Mouse (Mus musculus): ENCODE results near the gene Stxbp3.
"Not testable (repeated sequence)": the region's sequence is repeated elsewhere in the genome, so short reads cannot be mapped to it uniquely, and the experiment has no call there.

Stxbp3 gene

DNA sequence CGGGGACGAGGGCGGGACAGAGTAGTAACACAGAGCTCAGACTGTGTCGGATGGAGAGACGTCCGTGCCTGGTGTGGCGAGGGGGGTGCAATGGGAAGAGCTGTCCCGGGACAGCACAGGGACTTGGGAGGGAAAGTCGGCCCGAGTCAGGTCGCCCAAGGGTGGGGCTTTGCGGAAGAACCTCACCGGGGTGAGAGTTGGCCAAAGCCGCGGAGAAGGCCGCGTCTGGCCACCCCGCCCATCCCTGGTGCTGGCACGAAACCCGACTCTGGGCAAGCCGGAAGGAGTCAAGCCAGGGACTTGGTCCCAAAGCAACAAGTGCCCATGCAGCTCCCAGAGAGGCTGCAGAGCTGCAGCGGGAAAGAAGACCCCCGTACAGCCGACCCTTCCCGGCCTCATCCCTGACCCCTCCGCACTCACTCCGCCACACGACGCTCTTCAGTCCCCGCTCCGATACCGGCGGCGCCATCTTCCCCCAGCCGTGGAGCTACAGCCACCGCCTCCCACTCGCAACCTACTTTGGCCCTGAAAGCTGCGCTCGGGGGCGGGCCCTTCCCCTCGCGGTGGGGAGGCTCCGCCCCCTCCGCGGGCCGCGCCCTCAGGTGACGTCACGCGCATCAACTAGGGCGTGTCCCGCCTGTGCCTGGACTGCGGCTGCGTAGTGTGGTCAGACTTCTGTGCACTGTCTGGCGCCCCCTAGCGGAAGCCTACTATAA, at the start of gene Stxbp3:
Gene Stxbp3 (minus strand): TSS at position 527 of the 716 bp plus-strand sequence.
- DNase-seq (ENCODE audit: low spot score) = peak; percentile 97

GRCm38 (mm10) chr3:108889908-108890307, 49.6 kb upstream of the Stxbp3 start, which contains the start of gene Fndc7:
TSS of gene Fndc7 (minus strand) at chr3:108890008.
- no peak for DNase-seq (ENCODE audit: low spot score)

DNA sequence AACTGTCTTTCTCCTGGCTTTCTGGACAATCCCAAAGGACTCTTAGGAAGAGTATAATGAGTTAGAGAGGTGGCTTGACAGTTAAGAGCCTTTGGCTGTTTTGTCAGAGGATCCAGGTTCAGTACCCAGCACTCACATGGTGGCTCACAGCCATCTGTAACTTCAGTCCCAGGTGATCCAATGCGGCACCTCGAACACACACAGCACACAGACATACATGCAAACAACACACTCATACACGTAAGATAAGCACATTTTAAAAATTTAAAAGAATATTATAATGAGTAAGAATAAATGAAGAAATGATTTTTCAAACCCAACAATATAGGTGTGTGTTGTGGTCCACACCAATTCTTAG, 47.3 kb upstream of the Stxbp3 start:
- no peak for DNase-seq (ENCODE audit: low spot score)

GRCm38 (mm10) chr3:108886934-108887617, 46.8 kb upstream of the Stxbp3 start:
- DNase-seq (ENCODE audit: low spot score) = no peak

DNA sequence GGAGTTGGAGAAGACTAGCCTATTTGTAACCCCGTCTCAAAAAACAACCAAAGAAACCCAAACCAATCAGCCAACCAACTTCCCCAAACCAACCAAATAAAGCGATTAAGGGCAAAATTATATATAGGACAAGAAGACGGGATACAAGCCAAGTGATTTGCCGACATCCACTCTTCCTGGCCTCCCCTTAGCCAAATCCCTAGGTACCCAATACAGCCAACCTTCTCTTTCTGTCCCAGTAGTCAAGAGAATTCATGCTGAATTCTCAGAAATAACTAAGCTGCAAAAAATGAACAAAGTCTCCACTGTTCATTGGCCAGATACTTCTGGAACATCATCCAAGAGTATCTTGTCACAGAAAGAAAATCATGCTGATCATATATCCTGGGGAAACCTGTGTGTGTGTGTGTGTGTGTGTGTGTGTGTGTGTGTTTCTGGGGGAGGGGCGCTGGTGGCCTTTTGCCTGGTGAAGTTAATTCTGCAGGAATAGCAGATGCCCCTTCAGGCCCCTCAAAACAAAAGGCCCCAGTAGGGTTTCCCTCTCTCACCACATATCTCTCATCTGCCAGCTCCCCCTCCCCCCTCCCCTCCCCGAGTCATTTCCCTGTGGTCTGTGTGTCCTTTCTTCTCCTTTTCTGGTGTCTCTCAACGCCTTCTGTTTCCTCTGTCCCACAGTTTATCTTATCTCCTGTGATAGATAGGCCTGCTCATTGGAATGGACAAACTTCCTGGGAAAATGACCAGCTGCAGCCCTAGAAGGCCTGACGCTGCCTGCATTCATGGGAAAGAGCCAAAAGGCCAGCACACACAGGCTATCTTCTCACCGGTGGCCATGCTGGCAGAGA, 45.6 kb upstream of the Stxbp3 start:
- peak; percentile 71 for DNase-seq (ENCODE audit: low spot score)

DNA sequence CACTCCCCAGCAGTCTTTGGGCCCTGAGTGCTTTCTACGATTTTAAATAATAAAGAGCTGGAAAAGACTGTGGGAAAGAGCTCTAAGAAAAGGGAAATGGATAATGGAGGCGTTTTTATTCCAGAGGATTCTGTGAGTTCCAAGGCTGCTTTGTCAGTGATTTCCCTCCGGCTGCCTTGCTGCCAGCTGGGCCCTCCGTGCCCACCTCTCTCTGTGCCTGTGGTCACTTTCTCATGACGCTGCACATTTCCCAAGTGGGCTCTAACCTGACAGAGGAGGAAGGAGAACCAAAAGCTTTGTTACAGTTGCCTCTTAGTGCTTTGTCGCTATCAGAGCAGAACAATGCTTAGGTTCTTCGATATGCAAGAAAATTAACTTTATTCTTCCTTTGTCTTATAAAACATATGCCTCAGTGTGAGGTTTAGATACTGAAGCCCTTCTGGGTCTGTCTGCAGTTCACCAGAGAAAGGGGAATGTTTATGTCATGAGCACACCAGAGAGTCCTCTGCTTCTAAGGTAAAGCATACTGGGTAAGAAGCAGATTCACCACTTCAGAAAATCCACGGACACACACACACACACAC, 44.5 kb upstream of the Stxbp3 start:
- no peak for DNase-seq (ENCODE audit: low spot score)

- DNase-seq (ENCODE audit: low spot score) = no peak
Observed at GRCm38 (mm10) chr3:108883067-108883466, 42.7 kb upstream of the Stxbp3 start.

DNA sequence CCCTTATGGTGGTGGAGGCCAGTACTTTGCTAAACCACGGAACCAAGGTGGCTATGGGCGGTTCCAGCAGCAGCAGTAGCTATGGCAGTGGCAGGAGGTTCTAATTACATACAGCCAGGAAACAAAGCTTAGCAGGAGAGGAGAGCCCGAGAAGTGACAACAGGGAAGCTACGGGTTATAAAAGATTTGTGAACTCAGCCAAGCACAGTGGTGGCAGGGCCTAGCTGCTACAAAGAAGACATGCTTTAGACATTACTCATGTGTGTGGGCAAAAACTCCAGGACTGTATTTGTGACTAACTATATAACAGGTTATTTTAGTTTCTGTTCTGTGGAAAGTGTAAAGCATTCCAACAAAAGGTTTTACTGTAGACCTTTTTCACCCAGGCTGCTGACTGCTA, 41.5 kb upstream of the Stxbp3 start:
- not testable (repeated sequence) for DNase-seq (ENCODE audit: low spot score)

DNA sequence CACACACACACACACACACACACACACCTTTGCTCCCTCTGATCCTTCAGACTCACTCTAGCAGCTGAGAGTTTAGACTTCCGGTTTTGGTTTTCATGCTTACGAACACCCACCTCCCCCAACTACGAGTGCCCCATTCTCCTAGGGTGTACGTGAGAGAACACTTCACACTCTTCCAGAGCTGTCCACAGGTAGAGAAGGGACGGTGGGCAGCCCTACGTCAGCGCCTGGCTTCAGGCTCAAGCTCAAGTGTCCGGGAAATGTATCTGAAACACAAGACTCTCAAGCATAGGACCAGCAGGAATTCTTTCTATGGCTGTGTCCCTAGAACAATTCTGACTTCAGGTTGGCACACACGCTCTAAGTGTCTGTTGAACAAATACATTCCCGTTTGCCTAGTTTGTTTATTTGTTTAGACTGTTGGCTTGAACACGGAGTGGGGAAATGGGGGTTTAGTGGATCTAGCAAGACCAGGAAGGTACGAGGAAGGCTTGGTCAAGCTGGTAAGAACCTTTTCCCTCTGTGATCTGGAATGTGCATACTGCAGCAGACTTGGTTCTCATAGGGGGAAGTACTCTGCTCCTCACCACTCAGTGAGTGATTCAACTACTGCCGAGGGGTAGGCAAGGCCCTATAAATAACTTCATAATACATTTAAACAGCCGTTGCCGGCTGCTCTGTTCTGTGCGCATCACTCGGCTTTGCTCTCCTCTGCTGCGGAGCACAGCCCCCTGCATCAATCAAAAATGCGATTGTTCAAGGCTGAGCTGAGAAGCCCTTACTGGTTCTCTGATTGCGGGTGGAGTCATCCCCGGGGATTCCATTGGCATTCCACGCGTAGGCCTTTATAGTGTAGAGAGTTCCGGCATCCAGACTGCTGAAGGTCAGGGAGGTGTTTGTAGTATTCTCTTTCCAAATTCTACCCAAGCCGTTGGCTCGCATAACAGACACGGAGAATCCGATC, 40.5 kb upstream of the Stxbp3 start:
- DNase-seq (ENCODE audit: low spot score) = peak; percentile 52

GRCm38 (mm10) chr3:108879836-108880435, 39.6 kb upstream of the Stxbp3 start:
- no peak for DNase-seq (ENCODE audit: low spot score)

- no peak for DNase-seq (ENCODE audit: low spot score)
Observed at GRCm38 (mm10) chr3:108879129-108879528, 38.8 kb upstream of the Stxbp3 start.

GRCm38 (mm10) chr3:108870631-108871030, 30.3 kb upstream of the Stxbp3 start:
- DNase-seq (ENCODE audit: low spot score) = no peak

DNA sequence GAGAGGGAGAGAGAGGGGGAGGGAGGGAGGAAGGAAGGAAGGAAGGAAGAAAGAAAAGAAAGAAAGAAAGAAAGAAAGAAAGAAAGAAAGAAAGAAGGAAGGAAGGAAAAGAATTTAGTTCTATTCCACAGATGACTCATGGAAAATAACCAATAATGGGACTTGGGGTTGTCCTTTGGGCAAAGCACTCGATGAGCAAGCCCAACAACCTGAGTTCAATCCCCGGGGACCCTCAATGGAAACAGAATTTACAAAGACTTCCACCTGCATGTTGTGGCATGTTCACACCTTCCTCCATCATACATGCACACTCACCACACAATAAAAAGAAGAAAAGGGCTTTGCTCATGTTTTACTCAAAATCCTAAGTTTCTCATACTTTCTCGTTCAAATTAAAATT, 27.1 kb upstream of the Stxbp3 start:
- no peak for DNase-seq (ENCODE audit: low spot score)

DNA sequence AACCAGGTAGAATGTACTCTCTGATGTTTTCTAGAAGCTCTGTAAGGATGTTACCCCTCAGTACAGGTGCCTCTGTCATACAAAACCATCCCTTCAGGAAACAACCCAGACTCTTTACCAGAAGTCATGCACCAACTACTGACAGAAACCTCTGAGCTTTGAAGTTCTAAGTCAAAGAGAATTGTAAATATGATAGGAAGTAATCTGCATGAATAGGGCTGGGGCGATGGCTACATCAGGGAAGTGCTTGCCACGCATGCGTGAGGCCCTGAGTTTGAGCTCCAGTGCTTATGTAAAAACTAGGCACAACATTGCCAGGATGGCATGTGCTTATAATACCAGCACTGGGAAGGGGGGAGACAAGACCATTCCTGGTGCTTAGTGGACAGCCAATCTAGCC, 25.4 kb upstream of the Stxbp3 start:
- DNase-seq (ENCODE audit: low spot score) = no peak

- DNase-seq (ENCODE audit: low spot score) = no peak
Observed at GRCm38 (mm10) chr3:108865129-108865528, 24.8 kb upstream of the Stxbp3 start.

DNA sequence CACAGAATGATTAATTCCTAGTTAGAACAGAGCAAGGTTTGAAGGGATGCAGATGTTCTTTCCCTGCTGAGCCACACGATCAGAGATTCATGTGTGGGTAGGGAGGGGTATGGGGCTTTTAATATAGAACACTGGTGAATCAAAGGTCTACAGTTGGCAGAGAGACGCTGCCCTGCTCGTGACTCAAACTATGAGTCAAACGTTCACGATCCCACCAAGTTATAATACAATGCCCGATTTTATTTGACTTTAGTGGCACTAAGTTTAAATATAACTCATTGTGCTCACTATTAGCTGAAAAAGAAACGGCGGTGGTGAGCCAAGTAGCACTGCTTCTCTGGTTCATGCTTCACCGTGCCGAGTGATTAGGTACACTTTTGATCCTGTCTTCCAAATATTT, 22.8 kb upstream of the Stxbp3 start:
- no peak for DNase-seq (ENCODE audit: low spot score)

DNA sequence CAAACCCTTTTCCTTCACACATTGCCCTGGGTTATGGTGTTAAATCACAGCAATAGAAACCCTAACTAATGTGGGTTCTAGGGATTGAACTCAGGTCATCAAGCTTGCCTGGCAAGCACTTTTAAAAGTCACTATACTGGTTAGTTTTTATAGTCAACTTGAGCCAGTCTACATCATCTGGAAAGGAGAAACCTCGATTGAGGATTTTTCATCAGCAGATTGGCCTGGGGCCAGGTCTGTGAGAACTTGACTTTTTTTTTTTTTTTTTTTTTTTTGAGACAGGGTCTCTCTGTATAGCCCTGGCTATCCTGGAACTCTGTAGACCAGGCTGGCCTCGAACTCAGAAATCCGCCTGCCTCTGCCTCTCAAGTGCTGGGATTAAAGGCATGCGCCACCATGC, 22.0 kb upstream of the Stxbp3 start:
- DNase-seq (ENCODE audit: low spot score) = not testable (repeated sequence)

DNA sequence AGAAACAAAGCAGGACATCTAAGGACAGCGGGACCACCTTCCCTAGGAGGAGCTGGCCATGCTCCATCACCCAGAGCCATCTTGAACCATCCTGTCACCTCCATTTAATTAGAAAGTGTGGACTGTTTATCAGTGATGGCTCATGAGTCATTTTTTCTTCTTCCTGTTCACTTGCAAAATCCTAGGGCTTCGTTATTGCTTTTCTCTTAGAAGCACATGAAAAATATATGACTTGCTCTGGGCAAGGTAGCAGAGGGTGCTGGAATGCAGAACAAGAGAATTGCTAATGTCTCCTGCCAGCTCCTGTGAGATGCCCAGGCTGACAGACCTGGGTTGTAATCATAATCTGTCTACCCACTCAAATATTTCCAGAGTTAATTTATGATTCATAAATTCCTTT, 20.5 kb upstream of the Stxbp3 start:
- DNase-seq (ENCODE audit: low spot score) = no peak

GRCm38 (mm10) chr3:108858231-108858770, 18.0 kb upstream of the Stxbp3 start:
- DNase-seq (ENCODE audit: low spot score) = peak; percentile 69

DNA sequence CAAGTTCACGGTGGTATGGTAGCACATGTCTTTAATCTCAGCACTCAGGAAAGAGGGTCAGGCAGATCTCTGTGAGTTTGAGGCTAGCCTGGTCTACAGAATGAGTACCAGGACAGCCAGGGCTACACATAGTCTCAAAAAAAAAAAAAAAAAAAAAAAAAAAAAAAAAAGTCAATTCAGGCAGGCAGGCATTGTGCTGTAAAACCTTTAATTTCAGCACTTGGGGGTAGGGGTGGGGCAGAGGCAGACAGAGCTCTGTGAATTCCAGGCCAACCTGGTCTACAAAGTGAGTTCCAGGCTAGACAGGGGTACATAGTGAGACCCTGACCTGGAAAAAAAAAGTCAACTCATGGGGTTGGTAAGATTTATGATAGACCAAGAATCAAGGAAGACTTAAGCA, 17.4 kb upstream of the Stxbp3 start:
- no peak for DNase-seq (ENCODE audit: low spot score)

DNA sequence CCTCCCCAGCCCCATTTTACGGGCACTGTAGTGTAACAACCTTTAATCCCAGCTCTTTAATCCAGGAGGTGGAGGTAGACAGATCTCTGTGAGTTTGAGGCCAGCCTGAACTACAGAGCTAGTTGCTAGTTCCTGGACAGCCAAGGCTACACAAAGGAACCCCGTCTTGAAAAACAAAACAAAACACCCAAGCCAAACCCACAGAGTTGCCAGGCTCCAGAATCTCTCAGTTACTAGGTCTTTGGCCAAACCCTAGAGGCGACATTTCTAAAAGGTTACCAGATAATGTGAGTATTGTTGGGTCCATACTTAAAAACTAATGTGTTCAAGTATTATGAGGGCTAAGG, 16.8 kb upstream of the Stxbp3 start:
- DNase-seq (ENCODE audit: low spot score) = no peak
